Mouse (Mus musculus) heart, adult 2 months (tissue): ENCODE results near the gene Hist1h1e.

ENCODE experiments used
- CTCF ChIP-seq: fragments of 200-600 bp; IDR thresholded peaks from 2 replicates; pipeline ENCODE4 v1.8.1; 2022; ENCODE audit warnings: antibody characterized with exemption, mild to moderate bottlenecking, moderate library complexity
- POLR2A ChIP-seq: fragments of 200-500 bp; IDR thresholded peaks from 2 replicates; pipeline ENCODE4 v1.6.1; 2011; ENCODE audit warnings: mild to moderate bottlenecking, low read depth, low read length, control low read depth; ENCODE audit not compliant: insufficient read depth

DNA sequence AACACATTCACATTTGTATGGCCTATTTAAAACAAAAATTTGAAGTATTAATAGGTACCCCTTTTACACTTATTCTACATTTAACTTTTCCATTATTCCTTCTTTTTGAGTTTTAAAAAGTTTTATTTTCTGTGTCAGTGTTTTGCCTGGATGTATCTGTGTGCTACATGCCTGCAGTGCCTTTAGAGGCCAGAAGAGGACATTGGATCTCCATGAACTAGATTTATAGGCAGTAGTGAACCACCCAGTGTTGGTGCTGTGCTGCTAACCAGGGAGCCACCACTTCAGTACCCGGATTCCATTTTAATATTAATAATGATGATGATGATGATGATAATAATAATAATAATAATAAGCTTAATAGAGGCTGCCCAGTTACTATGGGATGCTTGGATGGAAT is 8.3 kb upstream of the Hist1h1e start:
- TF ChIP-seq POLR2A (no peak), CTCF (peak; percentile 51)
